In genomic region chr15:81739924-81740323, GRCm38 (mm10) we compare ENCODE assay signal across 15 mouse cellular contexts. TPM values are rescaled to one million over a fixed set of nuclear protein-coding genes. Genes with fewer than 3 reads are reported as not detected.
DNase-seq lines count a peak whose midpoint lies in the region; ATAC-seq and TF ChIP-seq lines count a peak whose summit lies in the region.
"Had no signal": no experiment of that assay in that cellular context is flagged by ENCODE, and none has a peak within 500 bp of the region (broad histone marks: within the 10 kb centered on the region; RNA-seq: fewer than 3 reads in every experiment).

No protein-coding gene starts in this region.

- no peaks in the 10 kb centered on the region for H3K9me3 ChIP-seq in forebrain, embryonic 14.5 days (replicated peaks; ENCODE audit: control insufficient read depth, low read length)
- H3K9me3 ChIP-seq in forebrain, embryonic 16.5 days (ENCODE audit: control insufficient read depth, low read length), result no peaks in the 10 kb centered on the region
- H3K9me3 ChIP-seq in liver, embryonic 12.5 days (replicated peaks), result no peaks in the 10 kb centered on the region
- H3K9me3 ChIP-seq: limb, embryonic 13.5 days; neural tube, embryonic 12.5 days had no signal

- no peaks in the 10 kb centered on the region for H3K79me2 ChIP-seq in liver, adult 2 months (ENCODE audit: control insufficient read depth, insufficient read depth, low read length)

- no peaks in the 10 kb centered on the region for H3K27me3 ChIP-seq in forebrain, embryonic 14.5 days (replicated peaks; ENCODE audit: control insufficient read depth, insufficient read depth, low read length)
- H3K27me3 ChIP-seq in forebrain, embryonic 16.5 days (replicated peaks; ENCODE audit: control insufficient read depth, insufficient read depth, low read length), result no peaks in the 10 kb centered on the region
- H3K27me3 ChIP-seq in liver, adult 2 months (ENCODE audit: control insufficient read depth, insufficient read depth, low read length), result no peaks in the 10 kb centered on the region
- H3K27me3 ChIP-seq in liver, embryonic 12.5 days (replicated peaks), result peaks cover 4% of the 10 kb centered on the region; the same call in 1 of the 2 replicates
- H3K27me3 ChIP-seq in Patski, result no peaks in the 10 kb centered on the region
- H3K27me3 ChIP-seq: limb, embryonic 13.5 days; neural tube, embryonic 12.5 days had no signal

- no peak for ATAC-seq in forebrain, embryonic 14.5 days
- ATAC-seq in forebrain, embryonic 16.5 days, result no peak
- ATAC-seq in liver, embryonic 12.5 days, result no peak
- ATAC-seq in Patski, result no peak
- ATAC-seq: CD4-positive, CD25-positive, alpha-beta regulatory T cell, adult 4 months had no signal

- CTCF ChIA-PET in Patski (lab: Charles Lee), result no interaction called here

- H3K4me3 ChIP-seq in forebrain, embryonic 14.5 days (ENCODE audit: low read depth, low read length), result no peak overlapping the region
- no peak overlapping the region for H3K4me3 ChIP-seq in forebrain, embryonic 16.5 days (replicated peaks; ENCODE audit: low read length)
- no peak overlapping the region for H3K4me3 ChIP-seq in liver, adult 2 months (ENCODE audit: insufficient read depth, low read depth, low read length)
- no peak overlapping the region for H3K4me3 ChIP-seq in liver, embryonic 12.5 days
- H3K4me3 ChIP-seq: limb, embryonic 13.5 days; neural tube, embryonic 12.5 days had no signal

- DNase-seq in forebrain, embryonic 14.5 days (ENCODE audit: low spot score), result peak; percentile 56
- DNase-seq in liver, adult 2 months (ENCODE audit: extremely low read depth, low read depth, low spot score), result no peak
- no peak for DNase-seq in Patski (ENCODE audit: low read depth, low spot score)
- DNase-seq in lung, postnatal 10 days, result peak; percentile 45
- DNase-seq in Muller cell, postnatal 12 days (ENCODE audit: inconsistent ontology term), result no peak
- DNase-seq in cerebellum, adult 8-10 months, result no peak
- DNase-seq: adrenal gland, adult 8-10 months; gastrocnemius, postnatal 36 days; heart, postnatal 4 days; right cerebral cortex, postnatal 25 days had no signal

- H3K27ac ChIP-seq in forebrain, embryonic 14.5 days (ENCODE audit: low read depth, low read length), result no peak overlapping the region
- no peak overlapping the region for H3K27ac ChIP-seq in forebrain, embryonic 16.5 days (ENCODE audit: low read length)
- no peak overlapping the region for H3K27ac ChIP-seq in liver, adult 2 months (replicated peaks; ENCODE audit: insufficient read depth, low read depth, low read length)
- H3K27ac ChIP-seq in liver, embryonic 12.5 days, result no peak overlapping the region
- H3K27ac ChIP-seq: limb, embryonic 13.5 days; neural tube, embryonic 12.5 days had no signal

- no peak overlapping the region for H3K9ac ChIP-seq in forebrain, embryonic 14.5 days (ENCODE audit: low read length)
- H3K9ac ChIP-seq in forebrain, embryonic 16.5 days (replicated peaks; ENCODE audit: low read depth, low read length), result no peak overlapping the region
- H3K9ac ChIP-seq in liver, adult 2 months (ENCODE audit: low read depth, low read length), result no peak overlapping the region
- H3K9ac ChIP-seq in liver, embryonic 12.5 days, result no peak overlapping the region
- H3K9ac ChIP-seq: limb, embryonic 13.5 days; neural tube, embryonic 12.5 days had no signal

- 0 out of 2 replicates have a peak, but pooled peaks cover 4% of the 10 kb centered on the region for H3K4me1 ChIP-seq in forebrain, embryonic 14.5 days (ENCODE audit: control insufficient read depth, insufficient read depth, low read length)
- H3K4me1 ChIP-seq in forebrain, embryonic 16.5 days (replicated peaks; ENCODE audit: control insufficient read depth, insufficient read depth, low read length), result peaks cover 5% of the 10 kb centered on the region
- 0 out of 2 replicates have a peak, but pooled peaks cover 1% of the 10 kb centered on the region for H3K4me1 ChIP-seq in liver, adult 2 months (ENCODE audit: control insufficient read depth, insufficient read depth, low read length)
- H3K4me1 ChIP-seq in liver, embryonic 12.5 days, result peaks cover 7% of the 10 kb centered on the region

- H3K4me2 ChIP-seq in forebrain, embryonic 14.5 days (ENCODE audit: low read length), result no peak overlapping the region
- H3K4me2 ChIP-seq in forebrain, embryonic 16.5 days (ENCODE audit: low read length), result no peak overlapping the region
- no peak overlapping the region for H3K4me2 ChIP-seq in liver, embryonic 12.5 days
- H3K4me2 ChIP-seq: limb, embryonic 13.5 days; neural tube, embryonic 12.5 days had no signal

- POLR2A ChIA-PET in Patski (lab: Charles Lee), result no interaction called here

- 0 out of 2 replicates have a peak, but pooled peaks have one; percentile 12 for TF ChIP-seq CTCF in liver, adult 2 months (IDR thresholded peaks at IDR 0.05; ENCODE audit: low read depth, low read length)
- TF ChIP-seq CTCF in Patski (IDR thresholded peaks at IDR 0.05), result peak; percentile 53

- no peaks in the 10 kb centered on the region for H3K36me3 ChIP-seq in forebrain, embryonic 14.5 days (ENCODE audit: control insufficient read depth, insufficient read depth, low read length)
- no peaks in the 10 kb centered on the region for H3K36me3 ChIP-seq in forebrain, embryonic 16.5 days (ENCODE audit: control insufficient read depth, insufficient read depth)
- no peaks in the 10 kb centered on the region for H3K36me3 ChIP-seq in liver, adult 2 months (ENCODE audit: control insufficient read depth, insufficient read depth, low read length)
- no peaks in the 10 kb centered on the region for H3K36me3 ChIP-seq in liver, embryonic 12.5 days
- H3K36me3 ChIP-seq: limb, embryonic 13.5 days; neural tube, embryonic 12.5 days had no signal

- 7% methylated on average over 2 of the region's 2 CpGs for WGBS in forebrain, embryonic 14.5 days
- 8% methylated on average over 2 of the region's 2 CpGs for WGBS in forebrain, embryonic 16.5 days
- 31% methylated on average over 2 of the region's 2 CpGs for WGBS in liver, adult 2 months
- 12% methylated on average over 2 of the region's 2 CpGs for WGBS in liver, embryonic 12.5 days (ENCODE audit: insufficient replicate concordance)

- TF ChIP-seq POLR2A in liver, adult 2 months (IDR thresholded peaks at IDR 0.05; ENCODE audit: extremely low read depth, insufficient read depth, low read length), result no peak

- in situ Hi-C loops in Patski (cut with MboI; ENCODE audit: low pct_unique_long_range_greater_than_20kb), result no loop called here

RNA-seq across cellular contexts. Expression of gene Zc3h7b, which starts 4.9 kb away (rescaled TPM):
- 49.9 and 65.9 TPM in 2 replicates for polyA plus RNA-seq in forebrain, embryonic 14.5 days (2014; fragmentation: Nextera tagmentation; extraction: Ambion mirVana)
- 58.6 and 59.1 TPM in 2 replicates for polyA plus RNA-seq in forebrain, embryonic 16.5 days (2015; fragmentation: Nextera tagmentation; extraction: Ambion mirVana)
- total RNA-seq in liver, adult 2 months (2014; rRNA removed), result 7.4 TPM in 2 replicates
- polyA plus RNA-seq in liver, adult 2 months (2012; rRNA removed), result 11.9 and 13.1 TPM in 2 replicates
- 9.8 and 10.0 TPM in 2 replicates for polyA plus RNA-seq in liver, embryonic 12.5 days (2016; fragmentation: Nextera tagmentation; extraction: Ambion mirVana)
- polyA plus RNA-seq in Patski (2021), result 90.0 TPM

RNA-seq across cellular contexts. Expression of gene Rangap1, which starts 5.4 kb away (rescaled TPM):
- polyA plus RNA-seq in forebrain, embryonic 14.5 days (2014; fragmentation: Nextera tagmentation; extraction: Ambion mirVana), result 108 and 118 TPM in 2 replicates
- polyA plus RNA-seq in forebrain, embryonic 16.5 days (2015; fragmentation: Nextera tagmentation; extraction: Ambion mirVana), result 123 and 143 TPM in 2 replicates
- total RNA-seq in liver, adult 2 months (2014; rRNA removed), result 32.8 and 33.1 TPM in 2 replicates
- polyA plus RNA-seq in liver, adult 2 months (2012; rRNA removed), result 21.6 and 24.8 TPM in 2 replicates
- 113 and 121 TPM in 2 replicates for polyA plus RNA-seq in liver, embryonic 12.5 days (2016; fragmentation: Nextera tagmentation; extraction: Ambion mirVana)
- 120 TPM for polyA plus RNA-seq in Patski (2021)

RNA-seq across cellular contexts. Expression of gene Chadl, which starts 42.8 kb away (rescaled TPM):
- 17.0 and 19.8 TPM in 2 replicates for polyA plus RNA-seq in forebrain, embryonic 14.5 days (2014; fragmentation: Nextera tagmentation; extraction: Ambion mirVana)
- polyA plus RNA-seq in forebrain, embryonic 16.5 days (2015; fragmentation: Nextera tagmentation; extraction: Ambion mirVana), result 18.6 and 27.7 TPM in 2 replicates
- 0.13 and 0.37 TPM in 2 replicates for total RNA-seq in liver, adult 2 months (2014; rRNA removed)
- 1.5 and 1.9 TPM in 2 replicates for polyA plus RNA-seq in liver, adult 2 months (2012; rRNA removed)
- polyA plus RNA-seq in liver, embryonic 12.5 days (2016; fragmentation: Nextera tagmentation; extraction: Ambion mirVana), result 0.38 and 0.48 TPM in 2 replicates
- 9.1 TPM for polyA plus RNA-seq in Patski (2021)

Comparison
In these comparisons a context has a peak if more than half of its experiments do, and no peak if none do; other contexts are left out.
1. DNase-seq: peak in forebrain, embryonic 14.5 days (single experiment) and lung, postnatal 10 days (single experiment); none in liver, adult 2 months (single experiment), Patski (single experiment), Muller cell, postnatal 12 days (single experiment) and cerebellum, adult 8-10 months (single experiment).